Mouse (Mus musculus): Measurements from ENCODE around the gene Sbk3.

Sbk3 gene

GRCm38 (mm10) chr7:4928323-4928722, 42.6 kb downstream of the Sbk3 start:
- DNase-seq: no peak

GRCm38 (mm10) chr7:4927711-4928110, 43.3 kb downstream of the Sbk3 start:
- no peak for DNase-seq

DNA sequence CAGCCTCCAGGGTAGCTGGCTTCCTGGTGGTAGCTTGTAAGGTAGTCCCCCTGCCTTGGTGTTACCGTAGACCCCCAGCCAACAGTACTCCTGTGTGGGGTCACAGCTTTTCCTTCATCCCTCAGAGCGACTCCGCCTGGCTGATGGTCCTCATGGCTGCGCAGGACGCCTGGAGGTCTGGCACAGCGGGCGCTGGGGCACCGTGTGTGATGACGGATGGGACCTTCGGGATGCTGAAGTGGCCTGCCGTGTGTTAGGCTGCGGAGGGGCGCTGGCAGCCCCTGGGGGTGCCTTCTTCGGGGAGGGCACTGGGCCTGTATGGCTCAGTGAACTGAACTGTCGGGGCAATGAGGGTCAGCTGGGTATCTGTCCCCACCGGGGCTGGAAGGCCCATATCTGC, 44.1 kb downstream of the Sbk3 start:
- DNase-seq: no peak

DNA sequence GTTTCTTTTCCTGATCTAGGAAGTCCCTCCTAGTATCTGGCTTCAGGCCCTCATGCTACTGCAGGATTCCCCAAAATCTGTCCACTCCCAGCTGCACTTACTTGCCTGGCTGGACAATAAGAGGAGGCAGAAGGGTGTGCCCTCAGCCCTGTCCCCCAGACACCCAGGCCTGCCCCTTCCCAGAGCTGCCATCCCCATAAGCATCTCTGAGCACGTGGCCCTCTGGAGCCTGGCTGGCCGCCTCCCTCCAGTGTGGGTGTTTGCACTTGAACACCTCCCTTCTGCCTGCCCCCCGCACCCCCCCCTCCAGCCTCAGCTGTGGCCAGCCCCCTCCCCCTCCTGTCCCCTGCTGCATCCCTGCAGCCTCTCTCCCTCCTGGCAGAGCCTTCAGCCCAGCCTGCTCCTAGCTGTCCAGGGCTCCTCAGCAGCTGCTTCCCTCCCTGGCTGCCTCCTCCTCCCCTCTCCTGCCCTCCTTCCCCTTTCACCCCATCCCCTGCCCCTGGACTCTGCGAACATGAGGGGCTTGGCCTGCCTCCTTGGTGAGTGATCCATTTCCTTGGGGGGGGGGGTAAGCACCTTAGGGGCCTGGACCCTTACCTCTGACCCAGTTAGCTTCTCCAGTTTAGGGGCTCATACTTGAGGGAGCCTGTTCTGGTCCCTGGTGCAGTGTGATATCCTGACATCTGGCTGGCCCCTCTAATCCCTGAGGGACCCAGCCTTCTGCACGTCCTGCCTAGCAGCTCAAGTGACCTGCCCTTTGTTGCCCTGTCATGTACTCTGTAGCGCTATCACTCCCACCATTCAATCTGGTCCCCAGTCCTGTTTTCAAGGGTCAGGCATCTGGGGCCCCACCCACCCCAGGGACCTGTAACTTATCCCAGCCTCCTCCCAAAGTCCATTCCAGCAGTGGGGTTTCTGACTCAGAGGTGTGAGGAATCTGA, 45.3 kb downstream of the Sbk3 start, which contains the start of gene Ssc5d:
TSS of gene Ssc5d (plus strand) at position 345 of the 941 bp plus-strand sequence.
- no peak for DNase-seq

DNA sequence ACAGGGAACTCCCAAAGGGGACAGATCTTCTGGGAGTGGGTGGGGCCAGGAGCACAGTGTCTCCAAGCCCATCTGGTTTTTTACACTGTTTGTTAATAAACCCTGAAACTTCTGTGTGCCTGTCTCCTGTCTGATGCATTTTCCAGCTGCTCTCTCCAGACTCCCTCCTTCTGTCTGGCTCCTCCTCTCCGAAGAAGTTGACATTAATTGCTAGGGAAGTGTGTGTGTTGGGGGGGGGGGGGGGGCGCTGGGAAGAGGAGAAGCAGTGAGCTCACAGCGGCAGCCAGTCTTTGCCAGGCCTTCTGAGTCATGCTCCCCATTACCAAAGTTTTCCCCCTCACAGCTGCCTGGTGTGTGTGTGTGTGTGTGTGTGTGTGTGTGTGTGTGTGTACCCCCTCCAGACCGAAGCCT, 46.1 kb downstream of the Sbk3 start:
- DNase-seq: no peak

GRCm38 (mm10) chr7:4924483-4924882, 46.5 kb downstream of the Sbk3 start:
- no peak for DNase-seq

DNA sequence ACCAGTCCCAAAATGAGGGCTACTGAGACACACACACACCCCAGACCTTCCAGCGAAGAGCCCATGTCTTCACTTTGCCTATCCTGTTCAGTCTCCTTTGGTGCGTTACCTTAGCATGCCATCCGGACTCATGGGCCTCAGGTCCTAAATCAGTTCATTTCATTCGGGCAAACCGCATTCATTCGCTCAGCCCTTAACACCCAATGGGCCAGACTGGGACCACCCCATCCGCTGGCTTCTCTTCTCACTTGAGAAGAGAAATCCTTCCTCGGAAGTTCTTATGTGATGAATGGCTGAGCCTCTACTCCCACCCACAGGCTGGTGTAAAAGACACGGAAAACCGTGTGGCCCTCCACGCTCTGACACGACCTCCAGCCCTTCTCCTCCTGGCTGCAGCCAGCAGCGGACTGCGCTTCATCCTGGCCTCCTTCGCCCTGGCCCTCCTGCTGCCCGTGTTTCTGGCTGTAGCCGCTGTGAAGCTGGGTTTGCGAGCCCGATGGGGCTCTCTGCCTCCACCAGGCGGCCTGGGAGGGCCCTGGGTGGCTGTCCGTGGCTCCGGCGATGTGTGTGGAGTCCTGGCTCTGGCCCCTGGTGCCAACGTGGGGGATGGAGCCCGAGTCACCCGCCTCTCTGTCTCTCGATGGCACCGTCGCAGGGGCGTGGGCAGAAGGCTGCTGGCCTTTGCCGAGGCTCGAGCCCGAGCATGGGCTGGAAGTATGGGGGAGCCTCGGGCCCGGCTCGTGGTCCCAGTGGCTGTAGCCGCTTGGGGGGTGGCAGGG, 47.2 kb downstream of the Sbk3 start:
- DNase-seq: peak; percentile 34

- peak; percentile 42 for DNase-seq
Measured at GRCm38 (mm10) chr7:4922931-4923565, 47.9 kb downstream of the Sbk3 start.

GRCm38 (mm10) chr7:4922508-4922907, 48.5 kb downstream of the Sbk3 start:
- peak; percentile 74 for DNase-seq

GRCm38 (mm10) chr7:4921824-4922482, 49.0 kb downstream of the Sbk3 start, which contains the start of gene Nat14:
Gene Nat14, plus strand, starts transcription at chr7:4922028.
- DNase-seq: no peak

DNA sequence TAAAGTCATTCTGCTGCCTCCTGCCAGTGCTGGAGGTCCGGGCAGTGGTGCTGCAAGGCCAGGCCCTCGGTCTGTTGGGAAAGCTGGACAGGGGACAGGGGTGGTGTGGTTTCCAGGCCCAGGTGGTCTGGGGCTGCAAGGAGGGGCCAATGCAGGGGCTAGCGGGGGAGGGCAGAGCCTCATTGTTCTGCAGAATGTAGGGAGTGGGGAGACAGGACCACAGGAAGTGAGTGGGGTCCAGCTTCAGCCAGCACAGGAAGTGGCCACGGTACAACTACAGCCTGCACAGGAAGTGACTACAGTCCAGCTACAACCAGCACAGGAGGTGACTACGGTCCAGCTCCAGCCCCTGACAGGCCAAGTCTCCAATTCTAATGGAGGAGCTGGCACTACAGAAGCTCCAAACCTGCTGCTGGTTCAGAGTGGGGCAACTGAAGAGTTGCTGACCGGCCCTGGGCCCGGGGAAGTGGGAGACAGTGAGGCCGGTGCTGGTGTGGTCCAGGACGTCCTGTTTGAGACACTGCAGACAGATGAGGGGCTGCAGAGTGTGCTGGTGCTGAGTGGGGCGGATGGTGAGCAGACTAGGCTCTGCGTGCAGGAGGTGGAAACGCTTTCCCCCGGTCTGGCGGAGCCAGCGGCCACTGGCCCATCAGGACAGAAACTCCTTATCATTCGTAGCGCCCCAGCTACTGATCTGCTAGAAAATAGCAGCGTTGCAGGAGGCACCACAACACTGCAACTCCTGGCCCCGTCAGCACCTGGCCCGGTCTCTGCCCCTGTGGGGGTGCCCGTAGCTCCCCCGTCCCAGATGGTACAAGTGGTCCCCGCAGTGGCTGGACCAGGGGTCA, 49.8 kb downstream of the Sbk3 start:
- DNase-seq: no peak

GRCm38 (mm10) chr7:4920496-4920895, 50.5 kb downstream of the Sbk3 start:
- no peak for DNase-seq

- no peak for DNase-seq
Measured at GRCm38 (mm10) chr7:4919971-4920370, 51.0 kb downstream of the Sbk3 start.

DNA sequence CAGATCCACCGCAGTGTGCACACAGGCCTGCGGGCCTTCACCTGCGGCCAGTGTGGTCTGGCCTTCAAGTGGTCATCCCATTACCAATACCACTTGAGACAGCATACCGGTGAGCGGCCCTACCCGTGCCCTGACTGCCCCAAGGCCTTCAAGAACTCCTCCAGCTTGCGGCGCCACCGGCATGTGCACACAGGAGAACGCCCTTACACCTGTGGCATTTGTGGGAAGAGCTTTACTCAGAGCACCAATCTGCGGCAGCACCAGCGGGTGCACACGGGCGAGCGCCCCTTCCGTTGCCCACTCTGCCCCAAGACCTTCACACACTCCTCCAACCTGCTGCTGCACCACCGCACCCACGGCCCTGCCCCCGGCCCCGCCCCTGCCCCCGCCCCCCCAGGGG, 51.9 kb downstream of the Sbk3 start:
- DNase-seq: no peak

DNA sequence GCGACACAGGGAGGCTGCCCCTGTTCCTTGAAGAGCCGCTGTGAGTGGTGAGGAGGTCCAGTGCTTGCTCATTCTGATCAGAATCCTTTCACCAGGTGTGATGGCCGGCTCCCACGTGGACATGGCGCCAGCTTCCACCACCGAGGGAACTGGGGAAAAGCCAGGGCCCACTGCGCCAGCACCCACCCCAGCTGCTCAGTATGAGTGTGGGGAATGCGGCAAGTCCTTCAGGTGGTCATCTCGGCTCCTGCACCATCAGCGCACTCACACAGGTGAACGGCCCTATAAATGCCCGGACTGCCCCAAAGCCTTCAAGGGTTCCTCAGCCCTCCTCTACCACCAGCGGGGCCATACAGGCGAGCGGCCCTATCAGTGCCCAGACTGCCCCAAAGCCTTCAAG, 52.3 kb downstream of the Sbk3 start:
- no peak for DNase-seq

- DNase-seq: no peak
Measured at GRCm38 (mm10) chr7:4917494-4917893, 53.5 kb downstream of the Sbk3 start.

DNA sequence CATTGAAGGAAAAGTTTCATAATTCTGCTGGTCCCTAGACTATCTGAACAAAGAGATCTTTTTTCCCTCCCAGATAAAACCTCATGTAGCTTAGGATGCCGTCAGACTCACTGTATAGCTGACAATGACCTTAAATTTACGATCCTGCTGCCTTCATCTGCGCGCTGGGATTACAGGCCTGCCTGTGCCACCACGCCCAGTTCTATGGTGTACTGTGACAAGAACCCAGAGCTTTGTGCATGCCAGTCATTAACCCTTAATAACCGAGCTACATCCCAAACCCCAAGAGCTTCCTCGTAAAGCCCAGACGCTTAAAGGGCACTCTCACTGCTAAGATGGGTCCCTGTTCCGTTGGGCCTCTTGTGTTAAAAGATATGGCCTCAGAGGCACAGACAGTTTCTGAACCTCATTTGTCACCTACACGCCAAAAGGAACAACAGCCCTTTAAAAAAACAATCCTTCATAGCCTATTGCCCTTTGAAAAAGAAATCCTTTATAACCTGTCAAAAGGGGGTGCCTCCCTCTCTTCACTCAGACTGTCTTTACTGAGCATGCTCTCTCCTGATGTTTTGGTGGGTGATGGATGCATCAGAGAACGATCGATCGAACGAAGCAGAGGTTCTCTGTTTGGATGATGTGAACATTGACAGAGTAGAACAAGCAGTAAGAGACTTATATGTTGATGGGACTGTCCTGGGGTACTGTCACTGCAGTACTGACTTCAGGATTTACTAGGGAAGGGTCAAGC, 55.1 kb downstream of the Sbk3 start:
- DNase-seq: no peak
